Mouse (Mus musculus) cerebellum, adult 9-11 months (tissue): Measurements from ENCODE around the gene Hspbp1.

ENCODE experiments used
- DNase-seq: peaks from one replicate; pipeline ENCODE4 v3.0.0; 2022

The Hspbp1 gene

GRCm38 (mm10) chr7:4684632-4685417 lies at the start of gene Hspbp1:
Hspbp1 (minus strand) TSS chr7:4685068.
- DNase-seq = peak; percentile 96

- DNase-seq = no peak
Measured at GRCm38 (mm10) chr7:4732968-4733392, 48.1 kb upstream of the Hspbp1 start.

- no peak for DNase-seq
Measured at GRCm38 (mm10) chr7:4731090-4731489, 46.2 kb upstream of the Hspbp1 start.

- DNase-seq = no peak
Measured at GRCm38 (mm10) chr7:4725169-4725568, 40.3 kb upstream of the Hspbp1 start, which contains the start of gene Tmem150b. Tmem150b (minus strand) TSS chr7:4725249.

- no peak for DNase-seq
Measured at GRCm38 (mm10) chr7:4724359-4724758, 39.5 kb upstream of the Hspbp1 start.

- no peak for DNase-seq
Measured at GRCm38 (mm10) chr7:4723508-4723907, 38.6 kb upstream of the Hspbp1 start.

GRCm38 (mm10) chr7:4719276-4719675 lies 34.4 kb upstream of the Hspbp1 start:
- no peak for DNase-seq

GRCm38 (mm10) chr7:4716955-4717354 lies 32.1 kb upstream of the Hspbp1 start:
- no peak for DNase-seq

GRCm38 (mm10) chr7:4712594-4712993 lies 27.7 kb upstream of the Hspbp1 start:
- DNase-seq = no peak

- DNase-seq = peak; percentile 49
Measured at GRCm38 (mm10) chr7:4705098-4705497, 20.2 kb upstream of the Hspbp1 start.

- no peak for DNase-seq
Measured at GRCm38 (mm10) chr7:4703195-4703594, 18.3 kb upstream of the Hspbp1 start.

GRCm38 (mm10) chr7:4702334-4702733 lies 17.5 kb upstream of the Hspbp1 start:
- no peak for DNase-seq

GRCm38 (mm10) chr7:4693004-4693403 lies 8.1 kb upstream of the Hspbp1 start:
- no peak for DNase-seq

GRCm38 (mm10) chr7:4690951-4691653 lies 6.2 kb upstream of the Hspbp1 start:
- peak; percentile 71 for DNase-seq

GRCm38 (mm10) chr7:4690387-4690786 lies 5.5 kb upstream of the Hspbp1 start, which contains the start of gene Brsk1:
Brsk1 (plus strand) TSS chr7:4690604.
- peak; percentile 90 for DNase-seq

GRCm38 (mm10) chr7:4684203-4684602 lies 665 bp downstream of the Hspbp1 start:
- no peak for DNase-seq

GRCm38 (mm10) chr7:4683307-4683706 lies 1.6 kb downstream of the Hspbp1 start:
- DNase-seq = no peak

- DNase-seq = no peak
Measured at GRCm38 (mm10) chr7:4675200-4675599, 9.7 kb downstream of the Hspbp1 start.

GRCm38 (mm10) chr7:4674114-4674731 lies 10.6 kb downstream of the Hspbp1 start:
- no peak for DNase-seq

- DNase-seq = no peak
Measured at GRCm38 (mm10) chr7:4671956-4672355, 12.9 kb downstream of the Hspbp1 start.

GRCm38 (mm10) chr7:4670655-4671255 lies 14.1 kb downstream of the Hspbp1 start:
- no peak for DNase-seq

GRCm38 (mm10) chr7:4669156-4669555 lies 15.7 kb downstream of the Hspbp1 start:
- no peak for DNase-seq

GRCm38 (mm10) chr7:4668506-4668905 lies 16.4 kb downstream of the Hspbp1 start:
- no peak for DNase-seq
